ENCODE assay signal across 11 mouse cellular contexts in the genomic region with DNA sequence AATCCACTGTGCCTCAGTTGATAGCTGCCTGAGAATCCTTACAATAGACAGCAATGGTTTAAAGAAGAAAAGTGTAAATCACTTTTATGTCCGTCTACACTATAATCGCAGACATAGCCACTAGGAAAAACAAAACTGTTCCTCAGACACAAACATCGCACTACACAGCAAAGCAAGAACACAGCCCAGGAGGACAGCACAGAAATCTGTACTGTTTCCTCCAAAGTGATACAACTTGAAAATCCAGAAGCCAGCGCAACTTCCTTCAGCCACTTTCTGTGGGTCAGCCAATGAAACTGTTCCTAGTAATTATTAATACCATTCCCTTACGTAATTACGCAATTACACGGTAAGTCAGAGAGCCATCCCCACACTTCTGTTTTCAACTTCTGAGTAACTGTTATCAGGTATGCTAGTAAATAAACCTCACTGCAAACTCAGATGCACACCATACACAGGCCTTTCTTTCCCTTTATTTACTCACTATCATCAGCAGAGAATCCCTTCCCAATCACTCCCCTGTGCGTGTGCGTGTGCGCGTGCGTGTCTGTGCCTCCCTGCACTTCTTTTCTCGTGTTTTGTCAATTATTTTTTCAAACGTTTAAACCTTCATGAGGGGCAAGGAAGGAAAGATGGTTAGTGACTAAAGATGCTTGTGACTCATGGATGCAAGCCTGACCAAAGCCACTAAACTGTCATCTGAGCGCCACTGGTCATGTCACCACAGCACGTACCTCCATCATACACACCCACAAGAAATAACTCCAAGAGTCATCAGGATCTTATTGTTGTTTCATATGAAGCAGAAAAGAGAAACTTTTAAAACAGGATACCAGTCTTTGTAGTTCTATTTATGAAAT.
A peak's percentile ranks its signal among the peaks of the same experiment; 100 is the strongest.
DNase-seq lines count a peak whose midpoint lies in the region; ATAC-seq and TF ChIP-seq lines count a peak whose summit lies in the region.
"Had no signal": no experiment of that assay in that cellular context is flagged by ENCODE, and none has a peak within 500 bp of the region (broad histone marks: within the 10 kb centered on the region; RNA-seq: fewer than 3 reads in every experiment).

No protein-coding gene starts in this region.

- no peak overlapping the region for H3K9ac ChIP-seq in hindbrain, embryonic 13.5 days
- no peak overlapping the region for H3K9ac ChIP-seq in hindbrain, embryonic 11.5 days (ENCODE audit: low read depth, low read length)
- no peak overlapping the region for H3K9ac ChIP-seq in lung, embryonic 14.5 days
- H3K9ac ChIP-seq in embryonic facial prominence, embryonic 14.5 days (ENCODE audit: low read depth, low read length) = no peak overlapping the region
- H3K9ac ChIP-seq in intestine, embryonic 16.5 days (ENCODE audit: low read depth, low read length) = no peak overlapping the region
- H3K9ac ChIP-seq: forebrain, embryonic 15.5 days had no signal

- WGBS in hindbrain, embryonic 13.5 days = 81% methylated on average over 16 of the region's 16 CpGs
- WGBS in hindbrain, embryonic 11.5 days = 86% methylated on average over 16 of the region's 16 CpGs
- 70% methylated on average over 16 of the region's 16 CpGs for WGBS in lung, embryonic 14.5 days
- 72% methylated on average over 16 of the region's 16 CpGs for WGBS in embryonic facial prominence, embryonic 14.5 days
- 51% methylated on average over 16 of the region's 16 CpGs for WGBS in intestine, embryonic 16.5 days

- H3K27ac ChIP-seq in hindbrain, embryonic 13.5 days = no peak overlapping the region
- H3K27ac ChIP-seq in hindbrain, embryonic 11.5 days (ENCODE audit: low read depth, low read length) = no peak overlapping the region
- H3K27ac ChIP-seq in lung, embryonic 14.5 days (ENCODE audit: low read depth) = no peak overlapping the region
- no peak overlapping the region for H3K27ac ChIP-seq in embryonic facial prominence, embryonic 14.5 days (replicated peaks; ENCODE audit: low read depth, low read length)
- H3K27ac ChIP-seq in intestine, embryonic 16.5 days (ENCODE audit: low read length) = 0 out of 2 replicates have a peak overlapping the region, but pooled peaks have one; percentile 34
- H3K27ac ChIP-seq: forebrain, embryonic 15.5 days; macrophage had no signal

- peak overlapping the region; percentile 89 for H3K4me2 ChIP-seq in hindbrain, embryonic 13.5 days
- no peak overlapping the region for H3K4me2 ChIP-seq in hindbrain, embryonic 11.5 days (replicated peaks; ENCODE audit: low read depth, low read length)
- peak overlapping the region; percentile 75 for H3K4me2 ChIP-seq in lung, embryonic 14.5 days
- peak overlapping the region; percentile 61; the same call in 1 of the 2 replicates for H3K4me2 ChIP-seq in embryonic facial prominence, embryonic 14.5 days (ENCODE audit: low read depth, low read length)
- peak overlapping the region; percentile 5; the same call in 1 of the 2 replicates for H3K4me2 ChIP-seq in intestine, embryonic 16.5 days (ENCODE audit: low read depth, low read length)
- H3K4me2 ChIP-seq: forebrain, embryonic 15.5 days had no signal

- no peaks in the 10 kb centered on the region for H3K9me3 ChIP-seq in hindbrain, embryonic 13.5 days
- H3K9me3 ChIP-seq in hindbrain, embryonic 11.5 days (ENCODE audit: control insufficient read depth, low read length) = no peaks in the 10 kb centered on the region
- H3K9me3 ChIP-seq in lung, embryonic 14.5 days (ENCODE audit: low read depth, low read length) = no peaks in the 10 kb centered on the region
- H3K9me3 ChIP-seq in embryonic facial prominence, embryonic 14.5 days (ENCODE audit: control insufficient read depth, low read length) = no peaks in the 10 kb centered on the region
- no peaks in the 10 kb centered on the region for H3K9me3 ChIP-seq in intestine, embryonic 16.5 days (ENCODE audit: control insufficient read depth, low read length)
- H3K9me3 ChIP-seq: forebrain, embryonic 15.5 days had no signal

- no peak for DNase-seq in hindbrain, embryonic 11.5 days (ENCODE audit: low spot score)
- DNase-seq in lung, embryonic 14.5 days = no peak
- DNase-seq in lung, postnatal 14 days = no peak
- DNase-seq in embryonic facial prominence, embryonic 14.5 days (ENCODE audit: low spot score) = no peak
- DNase-seq in frontal cortex, postnatal 36 days (ENCODE audit: low spot score in 2 of 2) = no peak
- DNase-seq in testis, postnatal 14 days (ENCODE audit: low spot score) = no peak
- DNase-seq: thymus, postnatal 4 days had no signal

- no peak for TF ChIP-seq CTCF in lung, embryonic 14.5 days (IDR thresholded peaks at IDR 0.05; ENCODE audit: low read depth)

- H3K4me3 ChIP-seq in hindbrain, embryonic 13.5 days = no peak overlapping the region
- H3K4me3 ChIP-seq in hindbrain, embryonic 11.5 days (ENCODE audit: low read depth, low read length) = no peak overlapping the region
- peak overlapping the region; percentile 81; the same call in 1 of the 2 replicates for H3K4me3 ChIP-seq in lung, embryonic 14.5 days (ENCODE audit: low read depth, low read length)
- no peak overlapping the region for H3K4me3 ChIP-seq in embryonic facial prominence, embryonic 14.5 days (ENCODE audit: low read depth, low read length)
- H3K4me3 ChIP-seq in intestine, embryonic 16.5 days (ENCODE audit: low read length) = peak overlapping the region; percentile 21; the same call in 1 of the 2 replicates
- H3K4me3 ChIP-seq: forebrain, embryonic 15.5 days had no signal

- no peaks in the 10 kb centered on the region for H3K36me3 ChIP-seq in hindbrain, embryonic 13.5 days
- H3K36me3 ChIP-seq in hindbrain, embryonic 11.5 days (ENCODE audit: control insufficient read depth, insufficient read depth, low read length) = no peaks in the 10 kb centered on the region
- no peaks in the 10 kb centered on the region for H3K36me3 ChIP-seq in lung, embryonic 14.5 days (ENCODE audit: insufficient read depth)
- no peaks in the 10 kb centered on the region for H3K36me3 ChIP-seq in embryonic facial prominence, embryonic 14.5 days (ENCODE audit: control insufficient read depth, insufficient read depth, low read length)
- no peaks in the 10 kb centered on the region for H3K36me3 ChIP-seq in intestine, embryonic 16.5 days (ENCODE audit: control insufficient read depth, insufficient read depth, low read length)
- H3K36me3 ChIP-seq: forebrain, embryonic 15.5 days had no signal

- H3K4me1 ChIP-seq in hindbrain, embryonic 13.5 days (replicated peaks) = peaks cover 22% of the 10 kb centered on the region
- H3K4me1 ChIP-seq in hindbrain, embryonic 11.5 days (replicated peaks; ENCODE audit: control insufficient read depth, insufficient read depth, low read length) = peaks cover 7% of the 10 kb centered on the region; the same call in 1 of the 2 replicates
- H3K4me1 ChIP-seq in lung, embryonic 14.5 days (ENCODE audit: insufficient read depth) = peaks cover 7% of the 10 kb centered on the region; the same call in 1 of the 2 replicates
- peaks cover 8% of the 10 kb centered on the region for H3K4me1 ChIP-seq in embryonic facial prominence, embryonic 14.5 days (ENCODE audit: control insufficient read depth, insufficient read depth, low read length)
- H3K4me1 ChIP-seq in intestine, embryonic 16.5 days (ENCODE audit: control insufficient read depth, insufficient read depth, low read length) = peaks cover 32% of the 10 kb centered on the region

- no peaks in the 10 kb centered on the region for H3K27me3 ChIP-seq in hindbrain, embryonic 13.5 days
- H3K27me3 ChIP-seq in hindbrain, embryonic 11.5 days (ENCODE audit: control insufficient read depth, insufficient read depth, low read length) = no peaks in the 10 kb centered on the region
- no peaks in the 10 kb centered on the region for H3K27me3 ChIP-seq in lung, embryonic 14.5 days (ENCODE audit: insufficient read depth, low read length)
- H3K27me3 ChIP-seq in embryonic facial prominence, embryonic 14.5 days (replicated peaks; ENCODE audit: control insufficient read depth, insufficient read depth, low read length) = no peaks in the 10 kb centered on the region
- no peaks in the 10 kb centered on the region for H3K27me3 ChIP-seq in intestine, embryonic 16.5 days (replicated peaks; ENCODE audit: control insufficient read depth, insufficient read depth, low read length)
- H3K27me3 ChIP-seq: forebrain, embryonic 15.5 days had no signal

- no peak for ATAC-seq in hindbrain, embryonic 13.5 days (ENCODE audit: low FRiP score)
- ATAC-seq in hindbrain, embryonic 11.5 days (ENCODE audit: low FRiP score) = no peak
- ATAC-seq in lung, embryonic 14.5 days (ENCODE audit: insufficient read depth) = no peak
- ATAC-seq in embryonic facial prominence, embryonic 14.5 days (ENCODE audit: low read depth) = no peak
- ATAC-seq in intestine, embryonic 16.5 days = no peak
- ATAC-seq: forebrain, embryonic 15.5 days had no signal

Comparison
In these comparisons a context has a peak if more than half of its experiments do, and no peak if none do; other contexts are left out.
1. H3K4me3 ChIP-seq: peak in lung, embryonic 14.5 days (single experiment) and intestine, embryonic 16.5 days (single experiment); none in hindbrain, embryonic 13.5 days (single experiment), hindbrain, embryonic 11.5 days (single experiment) and embryonic facial prominence, embryonic 14.5 days (single experiment).